Mouse (Mus musculus): Measurements from ENCODE around the gene Armc9. TPM values are rescaled to one million over a fixed set of nuclear protein-coding genes. Genes with fewer than 3 reads are reported as not detected.

Armc9 gene
- polyA plus RNA-seq, 1 experiment, result 0.81 TPM

DNA sequence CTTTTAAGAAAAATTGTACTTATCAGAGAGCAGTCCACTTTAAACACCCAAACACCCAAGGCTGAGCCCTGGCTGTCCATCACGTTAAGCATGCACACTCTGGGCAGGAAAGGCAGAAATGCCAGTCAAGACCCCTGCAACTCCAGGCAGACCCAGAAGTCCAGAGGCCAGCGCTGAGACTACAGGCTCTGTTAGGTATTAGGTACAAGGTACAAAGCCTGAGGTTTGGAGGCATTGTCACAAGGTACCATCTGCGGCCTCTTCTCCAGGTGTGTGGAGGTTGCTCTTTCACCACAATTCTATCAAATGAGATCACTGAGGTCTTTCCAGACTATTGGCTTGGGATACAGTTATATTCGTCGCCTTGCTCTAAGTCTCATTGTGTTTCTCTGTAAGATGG lies 139.3 kb downstream of the Armc9 start:
- H3K4me1 ChIP-seq (ENCODE audit: control insufficient read depth), result peaks cover 5% of the 10 kb centered on the region
- no peak overlapping the region for H3K4me3 ChIP-seq (replicated peaks)
- no peaks in the 10 kb centered on the region for H3K27me3 ChIP-seq (ENCODE audit: control insufficient read depth)
- H3K9me3 ChIP-seq (ENCODE audit: control insufficient read depth, low read length), result no peaks in the 10 kb centered on the region
- no peak for TF ChIP-seq TAL1 (IDR thresholded peaks at IDR 0.05; ENCODE audit: low read length)
- no peak for TF ChIP-seq GATA1 (IDR thresholded peaks at IDR 0.05; ENCODE audit: low read length)
- H3K36me3 ChIP-seq (ENCODE audit: control insufficient read depth), result no peaks in the 10 kb centered on the region

DNA sequence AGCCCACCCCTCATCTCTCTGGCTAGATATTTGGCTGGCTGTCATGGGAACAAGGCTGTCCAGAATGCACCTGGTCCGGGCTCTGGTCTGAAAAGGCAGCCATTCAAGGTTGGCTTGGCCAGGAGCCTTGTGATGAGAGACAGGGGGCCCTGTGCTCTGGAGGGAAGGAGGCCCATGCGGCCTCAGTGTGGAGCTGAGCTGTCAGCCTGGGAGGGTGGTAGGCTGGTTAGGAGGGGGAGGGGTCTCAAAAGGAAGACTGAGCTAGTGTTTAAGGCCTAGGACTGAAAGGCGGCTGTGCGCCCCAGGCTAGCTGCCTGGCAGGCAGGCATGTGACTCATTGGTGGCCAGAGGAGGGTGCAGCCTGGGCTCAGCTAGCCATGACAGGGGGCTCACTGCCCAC lies 139.9 kb downstream of the Armc9 start:
- H3K27me3 ChIP-seq (ENCODE audit: control insufficient read depth), result no peaks in the 10 kb centered on the region
- H3K4me3 ChIP-seq (replicated peaks), result no peak overlapping the region
- no peak for TF ChIP-seq GATA1 (IDR thresholded peaks at IDR 0.05; ENCODE audit: low read length)
- no peak for TF ChIP-seq TAL1 (IDR thresholded peaks at IDR 0.05; ENCODE audit: low read length)
- H3K9me3 ChIP-seq (ENCODE audit: control insufficient read depth, low read length), result no peaks in the 10 kb centered on the region
- H3K4me1 ChIP-seq (ENCODE audit: control insufficient read depth), result peaks cover 6% of the 10 kb centered on the region
- H3K36me3 ChIP-seq (ENCODE audit: control insufficient read depth), result no peaks in the 10 kb centered on the region

DNA sequence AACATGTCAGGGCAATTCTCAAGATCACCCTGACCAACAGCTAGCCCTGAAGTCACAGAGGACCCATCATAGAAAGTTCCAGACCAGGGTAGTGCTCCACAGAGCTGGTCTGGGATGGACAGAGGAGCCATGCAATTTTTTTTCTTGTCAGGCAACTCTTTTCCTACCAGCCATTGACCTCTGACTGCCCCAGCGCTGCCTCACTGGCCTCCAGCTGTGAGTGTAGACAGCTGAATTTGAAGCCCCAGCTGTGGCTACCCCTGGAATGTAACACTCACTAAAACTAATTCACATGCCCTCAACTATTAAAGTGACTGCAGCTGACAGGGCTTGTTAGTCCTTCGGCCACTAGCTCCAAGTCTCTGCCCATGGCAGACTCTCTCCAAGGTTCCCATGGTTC lies 145.5 kb downstream of the Armc9 start:
- H3K4me1 ChIP-seq (ENCODE audit: control insufficient read depth), result peaks cover 53% of the 10 kb centered on the region
- no peak overlapping the region for H3K4me3 ChIP-seq (replicated peaks)
- H3K36me3 ChIP-seq (ENCODE audit: control insufficient read depth), result no peaks in the 10 kb centered on the region
- no peak for TF ChIP-seq TAL1 (IDR thresholded peaks at IDR 0.05; ENCODE audit: low read length)
- TF ChIP-seq GATA1 (IDR thresholded peaks at IDR 0.05; ENCODE audit: low read length), result no peak
- 0 out of 2 replicates have a peak, but pooled peaks cover 3% of the 10 kb centered on the region for H3K9me3 ChIP-seq (ENCODE audit: control insufficient read depth, low read length)
- peaks cover 29% of the 10 kb centered on the region for H3K27me3 ChIP-seq (ENCODE audit: control insufficient read depth)

DNA sequence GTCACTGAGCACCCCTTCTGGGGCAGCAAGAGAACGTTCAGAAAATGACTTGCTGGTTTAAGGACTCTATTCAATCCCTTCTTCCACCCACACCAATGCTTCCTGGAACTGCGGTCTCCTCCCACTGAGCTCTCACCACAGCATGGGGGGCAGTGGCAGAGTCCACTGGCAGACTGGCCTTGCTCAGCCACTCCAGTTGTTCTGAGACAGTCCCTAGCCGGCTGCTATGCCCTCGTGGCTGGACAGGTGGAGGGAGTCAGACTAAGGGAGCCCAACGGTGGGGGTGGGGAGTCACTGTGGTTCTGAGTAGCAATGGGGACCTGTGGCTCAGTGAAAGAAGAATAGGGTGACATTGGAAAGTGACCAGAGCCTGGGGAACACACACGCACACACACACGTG lies 146.2 kb downstream of the Armc9 start:
- peaks cover 32% of the 10 kb centered on the region for H3K27me3 ChIP-seq (ENCODE audit: control insufficient read depth)
- TF ChIP-seq GATA1 (IDR thresholded peaks at IDR 0.05; ENCODE audit: low read length), result no peak
- no peak for TF ChIP-seq TAL1 (IDR thresholded peaks at IDR 0.05; ENCODE audit: low read length)
- H3K4me1 ChIP-seq (ENCODE audit: control insufficient read depth), result peaks cover 53% of the 10 kb centered on the region
- peaks cover 9% of the 10 kb centered on the region; the same call in 1 of the 2 replicates for H3K9me3 ChIP-seq (ENCODE audit: control insufficient read depth, low read length)
- peaks cover 5% of the 10 kb centered on the region for H3K36me3 ChIP-seq (ENCODE audit: control insufficient read depth)
- H3K4me3 ChIP-seq (replicated peaks), result no peak overlapping the region

DNA sequence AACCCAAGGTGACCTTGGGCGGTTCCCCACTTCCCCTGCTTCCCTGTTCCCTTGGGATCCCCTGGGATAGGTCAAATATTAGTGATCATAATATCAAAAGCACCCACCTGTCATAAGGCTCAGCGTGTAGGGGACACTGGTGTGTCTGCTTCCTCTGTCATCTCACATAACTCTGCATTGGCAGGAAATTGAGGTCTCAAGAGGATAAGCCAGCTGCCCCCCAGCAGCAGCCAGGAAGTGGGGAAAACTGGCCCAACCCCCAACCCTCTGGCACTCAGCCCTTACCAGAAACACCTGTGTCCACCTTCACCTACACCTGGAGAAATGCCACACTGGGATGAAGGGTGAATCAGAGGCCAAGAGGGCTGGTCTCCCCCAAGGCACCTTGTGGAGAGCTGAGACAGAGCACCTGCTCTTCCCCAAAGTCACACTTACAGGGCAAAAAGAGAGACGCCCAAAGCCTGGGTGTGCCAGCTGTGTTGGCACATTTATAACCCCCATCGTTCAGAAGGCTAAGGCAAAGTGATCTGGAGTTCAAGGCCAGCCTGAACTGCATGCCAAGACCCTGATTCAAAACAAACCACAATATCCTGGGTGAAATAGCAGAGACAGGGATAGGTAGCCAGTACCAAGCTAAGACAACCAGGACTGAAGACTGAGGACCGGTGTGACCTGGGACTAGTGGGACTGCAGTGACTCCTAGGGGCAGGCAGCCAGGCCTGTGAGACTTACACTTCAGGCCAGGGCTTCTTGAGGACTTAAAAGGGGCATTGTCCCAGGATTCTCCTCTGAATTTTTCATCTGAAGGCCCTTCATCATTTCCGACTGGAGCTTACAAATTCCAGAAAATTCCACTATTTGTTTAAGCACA lies 146.9 kb downstream of the Armc9 start:
- TF ChIP-seq GATA1 (IDR thresholded peaks at IDR 0.05; ENCODE audit: low read length), result no peak
- TF ChIP-seq TAL1 (IDR thresholded peaks at IDR 0.05; ENCODE audit: low read length), result no peak
- Histone ChIP-seq H3K27me3 (ENCODE audit: control insufficient read depth) (peaks cover 32% of the 10 kb centered on the region), H3K36me3 (ENCODE audit: control insufficient read depth) (peaks cover 10% of the 10 kb centered on the region), H3K9me3 (ENCODE audit: control insufficient read depth, low read length) (peaks cover 11% of the 10 kb centered on the region; the same call in 1 of the 2 replicates), H3K4me3 (replicated peaks) (no peak overlapping the region), H3K4me1 (ENCODE audit: control insufficient read depth) (peaks cover 55% of the 10 kb centered on the region)

DNA sequence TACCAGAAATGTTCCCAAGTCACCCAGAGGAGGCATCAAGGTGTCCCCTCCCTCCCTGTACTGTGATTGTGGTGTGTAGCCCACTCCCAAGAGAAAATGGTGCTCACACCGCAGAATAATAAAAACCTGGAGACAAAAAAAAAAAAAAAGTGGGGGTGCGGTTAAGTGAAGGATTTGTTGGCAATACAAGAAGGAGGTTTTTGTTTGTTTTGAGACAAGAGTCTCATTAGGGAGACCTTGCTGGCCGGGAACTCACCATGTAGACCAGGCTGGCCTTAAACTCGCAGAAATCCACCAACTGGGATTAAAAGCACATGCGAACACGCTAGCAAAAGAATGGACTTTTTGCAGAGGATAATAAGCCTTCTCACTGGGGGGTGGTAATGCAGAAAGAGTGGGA lies 148.0 kb downstream of the Armc9 start, which contains the start of gene B3gnt7:
B3gnt7 (plus strand) TSS at position 301 of the 400 bp plus-strand sequence.
- Histone ChIP-seq H3K4me3 (replicated peaks) (peak within 1 kb of the TSS; percentile 64), H3K9me3 (ENCODE audit: control insufficient read depth, low read length) (peaks cover 11% of the 10 kb centered on the region; the same call in 1 of the 2 replicates), H3K4me1 (ENCODE audit: control insufficient read depth) (peaks cover 59% of the 10 kb centered on the region), H3K27me3 (ENCODE audit: control insufficient read depth) (peaks cover 32% of the 10 kb centered on the region), H3K36me3 (ENCODE audit: control insufficient read depth) (peaks cover 11% of the 10 kb centered on the region)
- no peak for TF ChIP-seq TAL1 (IDR thresholded peaks at IDR 0.05; ENCODE audit: low read length)
- TF ChIP-seq GATA1 (IDR thresholded peaks at IDR 0.05; ENCODE audit: low read length), result no peak

DNA sequence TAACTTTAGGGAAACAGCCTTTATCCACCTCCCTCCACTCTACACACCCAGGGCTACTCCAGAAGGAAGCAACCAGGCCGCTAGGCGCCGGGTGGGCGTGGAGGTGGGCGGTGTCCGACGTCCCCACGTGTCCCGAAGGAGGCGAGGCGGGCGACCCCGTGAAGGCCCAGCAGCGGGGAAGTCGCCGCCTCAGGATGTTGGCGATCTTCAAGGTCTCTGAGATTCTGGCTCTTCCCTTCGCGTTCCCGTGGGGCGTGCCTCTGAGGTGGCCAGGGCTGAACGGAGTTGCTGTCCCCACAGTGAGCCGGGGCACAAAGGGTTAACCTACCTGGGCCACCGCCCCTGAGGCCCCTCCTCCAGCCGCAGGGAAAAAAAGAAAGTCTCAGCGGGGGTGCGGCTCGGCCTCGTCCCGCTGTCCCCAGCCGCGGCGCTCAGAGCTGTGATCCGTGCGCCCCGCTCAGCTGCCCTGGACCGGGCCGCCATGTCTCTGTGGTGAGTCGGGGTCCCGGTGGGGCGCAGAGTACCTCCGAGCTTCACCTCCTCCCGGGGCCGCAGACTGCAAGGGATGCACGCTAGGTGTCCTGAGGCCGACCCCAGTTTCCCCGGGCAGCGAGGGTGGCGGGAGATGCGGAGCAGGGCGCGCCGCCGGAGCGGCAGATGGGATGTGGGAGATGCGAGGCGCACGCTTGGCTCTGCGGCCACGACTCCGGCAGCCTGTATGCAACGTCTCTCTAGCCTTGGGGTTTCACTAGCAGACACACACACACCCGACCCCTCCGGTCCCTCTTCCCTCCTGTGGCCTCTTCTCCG lies 148.7 kb downstream of the Armc9 start:
- Histone ChIP-seq H3K36me3 (ENCODE audit: control insufficient read depth) (peaks cover 11% of the 10 kb centered on the region), H3K4me3 (replicated peaks) (peak overlapping the region; percentile 64), H3K27me3 (ENCODE audit: control insufficient read depth) (peaks cover 32% of the 10 kb centered on the region), H3K9me3 (ENCODE audit: control insufficient read depth, low read length) (peaks cover 11% of the 10 kb centered on the region; the same call in 1 of the 2 replicates), H3K4me1 (ENCODE audit: control insufficient read depth) (peaks cover 63% of the 10 kb centered on the region)
- no peak for TF ChIP-seq GATA1 (IDR thresholded peaks at IDR 0.05; ENCODE audit: low read length)
- no peak for TF ChIP-seq TAL1 (IDR thresholded peaks at IDR 0.05; ENCODE audit: low read length)

DNA sequence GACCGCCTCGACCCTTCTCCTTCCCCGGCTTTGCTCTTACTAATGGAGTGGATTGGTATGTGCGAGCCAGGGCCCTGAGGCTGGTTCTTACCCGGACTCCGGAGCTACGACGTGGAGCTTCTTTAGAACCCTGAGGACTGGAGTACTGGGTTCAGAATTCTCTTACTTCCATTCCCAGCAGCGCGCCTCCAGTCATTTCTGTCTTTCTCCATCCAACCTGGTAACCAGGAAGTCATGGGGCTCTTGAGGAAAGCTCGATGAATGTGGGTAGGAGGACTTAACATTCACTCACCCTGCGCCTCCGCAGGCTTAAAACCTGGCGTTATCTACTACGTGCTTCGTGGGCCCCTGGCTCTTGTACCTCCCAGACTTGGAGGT lies 149.3 kb downstream of the Armc9 start:
- H3K36me3 ChIP-seq (ENCODE audit: control insufficient read depth), result peaks cover 11% of the 10 kb centered on the region
- peaks cover 62% of the 10 kb centered on the region for H3K4me1 ChIP-seq (ENCODE audit: control insufficient read depth)
- peaks cover 32% of the 10 kb centered on the region for H3K27me3 ChIP-seq (ENCODE audit: control insufficient read depth)
- TF ChIP-seq TAL1 (IDR thresholded peaks at IDR 0.05; ENCODE audit: low read length) (no peak), GATA1 (IDR thresholded peaks at IDR 0.05; ENCODE audit: low read length) (no peak)
- peak overlapping the region; percentile 64 for H3K4me3 ChIP-seq (replicated peaks)
- H3K9me3 ChIP-seq (ENCODE audit: control insufficient read depth, low read length), result peaks cover 11% of the 10 kb centered on the region; the same call in 1 of the 2 replicates

DNA sequence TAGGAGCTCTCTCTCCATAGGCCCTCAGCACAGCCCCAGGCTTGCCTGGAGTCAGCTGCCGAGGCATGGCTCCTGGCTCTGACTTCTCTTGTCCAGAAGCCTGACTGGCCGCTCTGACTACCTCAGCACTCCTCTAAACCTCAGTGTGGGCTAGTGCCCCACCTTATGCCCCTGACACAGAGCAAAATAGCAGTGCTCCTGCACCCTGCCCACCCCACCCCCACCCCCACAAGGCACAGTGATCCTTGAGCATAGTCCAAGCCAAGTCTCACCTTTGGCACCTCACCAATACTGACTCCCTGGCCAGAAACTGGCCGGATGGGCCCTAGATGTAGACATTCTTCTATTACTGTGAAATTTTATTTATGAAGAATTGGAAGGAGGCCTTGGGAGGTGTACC lies 152.1 kb downstream of the Armc9 start:
- H3K9me3 ChIP-seq (ENCODE audit: control insufficient read depth, low read length), result peaks cover 33% of the 10 kb centered on the region
- no peak overlapping the region for H3K4me3 ChIP-seq (replicated peaks)
- TF ChIP-seq GATA1 (IDR thresholded peaks at IDR 0.05; ENCODE audit: low read length), result no peak
- TF ChIP-seq TAL1 (IDR thresholded peaks at IDR 0.05; ENCODE audit: low read length), result no peak
- H3K27me3 ChIP-seq (ENCODE audit: control insufficient read depth), result peaks cover 32% of the 10 kb centered on the region
- peaks cover 66% of the 10 kb centered on the region for H3K4me1 ChIP-seq (ENCODE audit: control insufficient read depth)
- peaks cover 29% of the 10 kb centered on the region for H3K36me3 ChIP-seq (ENCODE audit: control insufficient read depth)
